Mouse (Mus musculus) cortical plate, adult 2 months (tissue): ENCODE measurements around the gene Gba. TPM values are rescaled to one million over a fixed set of nuclear protein-coding genes. Genes with fewer than 3 reads are reported as not detected.

Experiments used
- H3K27ac ChIP-seq: fragments of 200-500 bp; 2 replicates; pipeline ENCODE4 v1.5.1; 2012; ENCODE audit warnings: low read length, control low read depth, inconsistent platforms; ENCODE audit not compliant: insufficient read depth
- H3K4me1 ChIP-seq: fragments of 200-500 bp; 2 replicates; pipeline ENCODE4 v1.6.1; 2011; ENCODE audit warnings: low read length; ENCODE audit not compliant: control insufficient read depth, insufficient read depth
- H3K4me3 ChIP-seq: fragments of 200-500 bp; 2 replicates; pipeline ENCODE4 v1.5.1; 2011; ENCODE audit warnings: mild to moderate bottlenecking, low read length, control low read depth; ENCODE audit not compliant: insufficient read depth
- CTCF ChIP-seq: fragments of 200-500 bp; IDR thresholded peaks from 2 replicates; pipeline ENCODE4 v1.5.1; 2011; ENCODE audit warnings: mild to moderate bottlenecking, control low read depth, low read length; ENCODE audit not compliant: insufficient read depth; ENCODE audit errors: extremely low read depth
- POLR2A ChIP-seq: fragments of 200-500 bp; IDR thresholded peaks from 2 replicates; pipeline ENCODE4 v1.6.1; 2011; ENCODE audit warnings: mild to moderate bottlenecking, low read length, control low read depth; ENCODE audit not compliant: insufficient read depth; ENCODE audit errors: extremely low read depth
- polyA plus RNA-seq: library from polyadenylated mRNA; depleted of rRNA; stranded (reverse); fragments of >200 nt; gene quantifications from 2 replicates; pipeline ENCODE4 v1.2.3, GENCODE M21; 2012

Gba gene
- polyA plus RNA-seq, 1 experiment, result 85.1 TPM

GRCm38 (mm10) chr3:89193853-89194252 is 8.9 kb upstream of the Gba start:
- H3K4me1 ChIP-seq, result no peaks in the 10 kb centered on the region
- H3K27ac ChIP-seq, result no peak overlapping the region
- TF ChIP-seq POLR2A (no peak), CTCF (0 out of 2 replicates have a peak, but pooled peaks have one; percentile 7)
- no peak overlapping the region for H3K4me3 ChIP-seq

- Histone ChIP-seq H3K4me3 (peak overlapping the region; percentile 40), H3K27ac (no peak overlapping the region), H3K4me1 (no peaks in the 10 kb centered on the region)
- TF ChIP-seq CTCF (peak; percentile 61), POLR2A (peak; percentile 84)
Measured at GRCm38 (mm10) chr3:89195979-89196877, 6.5 kb upstream of the Gba start.

- TF ChIP-seq CTCF, result no peak
- no peak for TF ChIP-seq POLR2A
- Histone ChIP-seq H3K4me3 (no peak overlapping the region), H3K4me1 (no peaks in the 10 kb centered on the region), H3K27ac (no peak overlapping the region)
Measured at GRCm38 (mm10) chr3:89199839-89200238, 2.9 kb upstream of the Gba start.

GRCm38 (mm10) chr3:89203142-89203514 is 400 bp downstream of the Gba start:
- Histone ChIP-seq H3K4me1 (no peaks in the 10 kb centered on the region), H3K4me3 (peak overlapping the region; percentile 44), H3K27ac (no peak overlapping the region)
- TF ChIP-seq POLR2A (no peak), CTCF (no peak)

- Histone ChIP-seq H3K4me3 (no peak overlapping the region), H3K4me1 (no peaks in the 10 kb centered on the region), H3K27ac (no peak overlapping the region)
- no peak for TF ChIP-seq POLR2A
- TF ChIP-seq CTCF, result no peak
Measured at GRCm38 (mm10) chr3:89206079-89206478, 3.4 kb downstream of the Gba start.

GRCm38 (mm10) chr3:89206695-89207094 is 4.0 kb downstream of the Gba start:
- H3K27ac ChIP-seq, result no peak overlapping the region
- H3K4me3 ChIP-seq, result no peak overlapping the region
- H3K4me1 ChIP-seq, result no peaks in the 10 kb centered on the region
- TF ChIP-seq POLR2A (no peak), CTCF (no peak)

- Histone ChIP-seq H3K4me3 (no peak overlapping the region), H3K4me1 (0 out of 2 replicates have a peak, but pooled peaks cover 2% of the 10 kb centered on the region), H3K27ac (no peak overlapping the region)
- TF ChIP-seq POLR2A, result 0 out of 2 replicates have a peak, but pooled peaks have one; percentile 7
- no peak for TF ChIP-seq CTCF
Measured at GRCm38 (mm10) chr3:89208075-89208657, 5.4 kb downstream of the Gba start.

- TF ChIP-seq CTCF, result no peak
- peak; percentile 3; the same call in 1 of the 2 replicates for TF ChIP-seq POLR2A
- Histone ChIP-seq H3K4me1 (0 out of 2 replicates have a peak, but pooled peaks cover 2% of the 10 kb centered on the region), H3K4me3 (no peak overlapping the region)
Measured at GRCm38 (mm10) chr3:89208736-89209135, 6.0 kb downstream of the Gba start.

GRCm38 (mm10) chr3:89209731-89210130 is 7.0 kb downstream of the Gba start:
- Histone ChIP-seq H3K4me1 (0 out of 2 replicates have a peak, but pooled peaks cover 2% of the 10 kb centered on the region), H3K4me3 (no peak overlapping the region), H3K27ac (no peak overlapping the region)
- peak; percentile 20; the same call in 1 of the 2 replicates for TF ChIP-seq POLR2A
- TF ChIP-seq CTCF, result no peak

More at GRCm38 (mm10) chr3:89208736-89209135, 6.0 kb downstream of the Gba start:
- no peak overlapping the region for H3K27ac ChIP-seq
